Mouse (Mus musculus) midbrain, embryonic 10.5 days (tissue): ENCODE data around the gene Scoc. TPM values are rescaled to one million over a fixed set of nuclear protein-coding genes. Genes with fewer than 3 reads are reported as not detected.

Source experiments
- DNase-seq: peaks from one replicate; pipeline ENCODE4 v3.0.0-alpha.2; 2017; ENCODE audit warnings: low spot score
- H3K27ac ChIP-seq: fragments of 300-500 bp; sonication (generic); replicated peaks from 2 replicates; pipeline ENCODE4 v1.5.1; 2016; ENCODE audit warnings: mild to moderate bottlenecking
- H3K27me3 ChIP-seq: fragments of 300-500 bp; sonication (generic); 2 replicates; pipeline ENCODE4 v1.6.1; 2016; ENCODE audit warnings: low read depth, mild to moderate bottlenecking; ENCODE audit not compliant: poor library complexity, severe bottlenecking
- H3K36me3 ChIP-seq: fragments of 300-500 bp; sonication (generic); 2 replicates; pipeline ENCODE4 v1.6.1; 2016; ENCODE audit warnings: mild to moderate bottlenecking, moderate library complexity
- H3K4me1 ChIP-seq: fragments of 300-500 bp; sonication (generic); 2 replicates; pipeline ENCODE4 v1.6.1; 2016
- H3K4me3 ChIP-seq: fragments of 300-500 bp; sonication (generic); 2 replicates; pipeline ENCODE4 v1.5.1; 2016; ENCODE audit warnings: mild to moderate bottlenecking, moderate library complexity
- H3K9me3 ChIP-seq: fragments of 300-500 bp; sonication (generic); replicated peaks from 2 replicates; pipeline ENCODE4 v1.6.1; 2016; ENCODE audit warnings: mild to moderate bottlenecking
- WGBS: fragments of 180-500 bp; shearing (Covaris S2); methylation state at CpG from one replicate; pipeline ENCODE4 v1.1.7; 2016; 5-methylcytosine and 5-hydroxymethylcytosine counted together
- polyA plus RNA-seq: library from polyadenylated mRNA; unstranded; fragments of >200 nt; fragmentation: Nextera tagmentation; extraction: Ambion mirVana; gene quantifications from 2 replicates; pipeline ENCODE4 v1.2.1, GENCODE M21; 2016

Gene Scoc
- polyA plus RNA-seq, 1 experiment from 2014 or later = 131 TPM

GRCm38 (mm10) chr8:83390006-83390701, 68.0 kb downstream of the Scoc start:
- no peak for DNase-seq
- Histone ChIP-seq H3K4me3 (peak overlapping the region; percentile 69), H3K27me3 (peaks cover 34% of the 10 kb centered on the region), H3K27ac (peak overlapping the region; percentile 80), H3K36me3 (no peaks in the 10 kb centered on the region), H3K9me3 (no peaks in the 10 kb centered on the region), H3K4me1 (peaks cover 10% of the 10 kb centered on the region)
- WGBS = 7% methylated on average over 14 of the region's 14 CpGs

GRCm38 (mm10) chr8:83389316-83390005, 68.7 kb downstream of the Scoc start, which contains the start of gene Clgn:
TSS of gene Clgn (plus strand) at chr8:83389867.
- Histone ChIP-seq H3K4me3 (peak within 1 kb of the TSS; percentile 69), H3K27ac (peak within 1 kb of the TSS; percentile 80), H3K27me3 (peaks cover 34% of the 10 kb centered on the region), H3K36me3 (no peaks in the 10 kb centered on the region), H3K9me3 (no peaks in the 10 kb centered on the region), H3K4me1 (peaks cover 10% of the 10 kb centered on the region)
- 5% methylated on average over 41 of the region's 41 CpGs for WGBS
- peak; percentile 79 for DNase-seq

- WGBS = 53% methylated on average over 2 of the region's 2 CpGs
Measured at GRCm38 (mm10) chr8:83382850-83383249, 75.3 kb downstream of the Scoc start.

GRCm38 (mm10) chr8:83381016-83381415, 77.2 kb downstream of the Scoc start:
- H3K4me1 ChIP-seq = no peaks in the 10 kb centered on the region
- H3K9me3 ChIP-seq = no peaks in the 10 kb centered on the region
- WGBS = 91% methylated on average over 2 of the region's 2 CpGs
- no peak overlapping the region for H3K4me3 ChIP-seq
- H3K27me3 ChIP-seq = no peaks in the 10 kb centered on the region
- H3K36me3 ChIP-seq = no peaks in the 10 kb centered on the region
- H3K27ac ChIP-seq = no peak overlapping the region
- DNase-seq = no peak

More at GRCm38 (mm10) chr8:83382850-83383249, 75.3 kb downstream of the Scoc start:
- Histone ChIP-seq H3K4me1 (no peaks in the 10 kb centered on the region), H3K27me3 (peaks cover under 1% of the 10 kb centered on the region; the same call in 1 of the 2 replicates), H3K9me3 (no peaks in the 10 kb centered on the region), H3K27ac (no peak overlapping the region), H3K36me3 (no peaks in the 10 kb centered on the region), H3K4me3 (no peak overlapping the region)
- no peak for DNase-seq

GRCm38 (mm10) chr8:83380141-83380540, 78.0 kb downstream of the Scoc start:
- no peaks in the 10 kb centered on the region for H3K27me3 ChIP-seq
- no peak for DNase-seq
- H3K36me3 ChIP-seq = no peaks in the 10 kb centered on the region
- WGBS = 79% methylated on average over 4 of the region's 4 CpGs
- no peak overlapping the region for H3K4me3 ChIP-seq
- H3K4me1 ChIP-seq = no peaks in the 10 kb centered on the region
- H3K27ac ChIP-seq = no peak overlapping the region
- no peaks in the 10 kb centered on the region for H3K9me3 ChIP-seq

Other genes starting within 250 kb of the Scoc start
- gene Ucp1, start 168.0 kb downstream of the Scoc start, polyA plus RNA-seq = 0.16 TPM in 1 of 2 replicates, not detected in the other
- 20.2 and 22.6 TPM in 2 replicates for gene Elmod2, start 125.9 kb downstream of the Scoc start, polyA plus RNA-seq
- not detected in 2 replicates for gene Mgat4d, start 109.9 kb downstream of the Scoc start, polyA plus RNA-seq
- 3.0 and 4.7 TPM in 2 replicates for gene Clgn, start 68.5 kb downstream of the Scoc start, polyA plus RNA-seq
- not detected in 2 replicates for gene Olfr370, start 77.4 kb upstream of the Scoc start, polyA plus RNA-seq
- 354 and 369 TPM in 2 replicates for gene Ndufb7, start 108.3 kb upstream of the Scoc start, polyA plus RNA-seq
- gene Tecr, start 149.6 kb upstream of the Scoc start, polyA plus RNA-seq = 740 and 757 TPM in 2 replicates
- 73.3 and 85.7 TPM in 2 replicates for gene Dnajb1, start 149.8 kb upstream of the Scoc start, polyA plus RNA-seq
- gene Gipc1, start 194.3 kb upstream of the Scoc start, polyA plus RNA-seq = 233 and 242 TPM in 2 replicates
- gene Ptger1, start 208.3 kb upstream of the Scoc start, polyA plus RNA-seq = 0.29 and 0.38 TPM in 2 replicates
- 22.8 and 27.0 TPM in 2 replicates for gene Pkn1, start 240.8 kb upstream of the Scoc start, polyA plus RNA-seq